Mouse (Mus musculus) 416B (cell line): Measurements from ENCODE around the gene Gabrg3.

Experiments used
- DNase-seq: peaks from one replicate; pipeline ENCODE4 v3.0.0; 2011; ENCODE audit warnings: low read depth

Gabrg3 gene

DNA sequence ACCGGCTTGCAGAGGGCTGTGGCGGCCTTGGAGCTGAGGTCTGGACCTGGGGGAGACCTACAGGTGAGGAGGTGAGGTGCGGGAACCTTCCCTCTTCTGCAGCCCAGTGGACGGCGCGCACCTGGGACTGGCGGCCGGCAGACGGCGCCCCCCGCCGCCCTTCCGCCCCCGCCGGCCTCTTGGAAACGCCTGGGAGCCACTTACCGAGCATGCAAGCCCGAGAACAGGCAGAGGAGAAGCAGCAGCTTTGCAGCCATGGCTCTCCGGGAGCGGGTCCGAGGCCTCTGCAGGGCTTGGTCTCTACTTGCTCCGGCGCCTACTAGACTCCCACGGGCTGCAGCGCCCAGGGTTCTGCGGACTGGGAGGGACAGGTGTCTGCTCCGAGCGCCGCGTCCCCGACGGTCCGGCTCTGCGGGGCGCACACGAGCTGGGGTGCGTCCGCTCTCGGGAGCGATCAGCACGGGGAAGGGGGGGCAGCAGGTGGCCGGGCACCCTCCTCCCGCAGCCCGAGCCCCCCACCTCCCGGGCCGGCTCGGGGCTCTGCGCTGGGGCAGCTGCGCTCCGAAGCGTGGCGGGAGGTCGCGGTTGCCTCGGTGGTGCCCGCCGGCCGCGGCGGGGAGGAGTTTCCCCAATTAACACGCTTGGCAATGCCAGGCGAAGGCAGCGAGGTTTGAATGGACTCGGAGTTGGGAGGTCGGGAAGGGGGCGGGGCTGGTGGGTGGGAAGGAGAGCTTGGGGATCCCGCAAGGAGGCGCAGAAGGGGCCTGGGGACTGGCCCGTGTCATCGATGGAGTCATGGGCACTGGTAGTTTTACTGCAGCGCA is at the start of gene Gabrg3:
Gene Gabrg3, minus strand, starts transcription at position 672 of the 824 bp plus-strand sequence.
- DNase-seq = no peak

DNA sequence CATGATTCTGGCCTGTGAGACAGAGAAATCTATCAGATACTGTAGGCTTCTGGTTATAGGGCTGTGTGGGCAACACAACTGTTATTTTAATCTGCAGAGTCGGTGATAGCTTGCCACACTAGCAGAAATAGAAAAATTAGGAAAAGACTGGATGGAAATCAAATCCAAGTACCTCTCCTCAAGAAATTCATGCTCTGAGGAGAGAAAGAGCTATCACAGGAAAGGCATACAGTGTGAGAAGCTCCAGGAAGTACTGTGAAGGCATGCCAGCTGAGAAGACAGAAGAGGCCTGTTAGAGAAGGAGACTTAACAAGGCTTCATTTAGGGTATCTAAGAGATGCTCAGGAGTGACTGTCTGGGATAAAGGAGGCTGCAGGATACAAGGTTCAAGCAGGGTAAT is 35.7 kb upstream of the Gabrg3 start:
- no peak for DNase-seq

DNA sequence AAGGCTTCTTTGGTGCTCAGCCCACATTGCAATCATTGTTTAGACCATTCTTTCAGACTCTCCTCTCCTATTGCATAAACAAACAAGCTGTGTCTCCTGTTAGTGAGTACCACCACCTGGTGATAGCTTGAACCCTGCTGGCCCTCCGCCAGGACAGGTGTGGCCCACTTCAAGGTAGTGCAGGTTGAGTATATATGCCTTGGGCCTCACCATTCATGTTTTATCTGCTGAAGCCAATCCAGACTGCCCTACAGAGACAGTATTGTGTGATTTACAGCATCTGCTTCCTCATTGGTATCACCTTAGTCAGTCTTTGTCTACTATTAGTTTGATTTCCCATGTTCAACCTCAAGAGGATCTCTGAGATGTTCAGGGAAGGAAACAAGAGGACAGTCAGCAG is 34.1 kb upstream of the Gabrg3 start:
- no peak for DNase-seq

DNA sequence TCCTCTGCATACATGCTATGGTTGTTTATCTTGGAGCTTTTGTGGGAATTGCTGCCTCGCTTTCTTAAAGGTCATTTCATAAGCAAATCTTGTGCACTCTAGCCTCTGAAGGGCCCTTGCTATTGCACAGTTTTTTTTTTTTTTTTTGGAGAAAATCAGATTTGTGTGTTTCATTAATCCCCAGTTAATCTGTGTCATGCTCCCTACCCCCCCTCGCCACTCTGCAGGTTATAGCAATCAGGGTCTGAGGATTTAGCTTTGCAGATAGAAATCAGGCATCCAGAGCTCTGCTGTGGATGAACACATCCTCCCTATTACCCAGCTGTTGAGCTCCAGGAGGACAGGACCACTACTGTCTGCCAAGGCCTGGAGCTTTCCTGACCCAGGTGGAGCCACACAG is 32.4 kb upstream of the Gabrg3 start, which contains the start of gene Gabrb3:
Gene Gabrb3, plus strand, starts transcription at position 301 of the 400 bp plus-strand sequence.
- no peak for DNase-seq

DNA sequence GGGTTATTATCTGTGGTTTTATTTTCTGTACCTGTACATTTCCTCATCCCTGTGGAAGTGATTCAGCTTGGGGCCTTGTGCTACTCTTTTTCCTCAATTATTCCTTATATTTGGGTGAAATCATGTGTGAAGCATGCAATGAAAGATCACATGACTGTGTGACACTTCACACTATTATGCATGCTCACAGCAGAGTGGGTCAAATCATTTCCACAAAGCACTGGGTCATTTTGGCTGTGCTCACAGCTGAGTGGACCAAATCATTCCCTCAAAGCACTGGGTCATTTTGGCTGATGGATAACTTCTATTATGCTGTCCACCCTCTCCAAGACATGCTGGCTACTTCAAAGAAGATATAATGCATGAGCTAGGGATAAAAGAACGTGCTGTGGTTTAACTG is 25.9 kb upstream of the Gabrg3 start:
- no peak for DNase-seq

DNA sequence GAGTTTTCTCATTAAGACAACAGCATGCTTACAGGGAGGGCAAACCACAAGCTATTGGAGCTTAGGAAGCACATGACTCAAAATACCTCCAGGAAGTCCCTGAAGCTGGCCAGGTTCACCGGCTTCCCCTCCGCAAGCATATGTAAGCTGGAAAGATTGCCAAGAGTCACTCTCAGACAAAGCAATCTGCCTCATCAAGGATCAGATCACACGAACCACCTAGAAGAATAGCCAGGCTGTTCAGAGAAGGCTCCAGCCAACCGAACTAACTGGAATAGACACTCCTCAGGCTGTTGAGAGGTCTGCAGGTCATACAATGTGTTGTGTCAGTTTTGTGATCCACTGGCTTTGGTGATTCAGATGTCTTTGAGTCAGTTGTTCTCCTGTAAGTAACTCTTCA is 24.2 kb upstream of the Gabrg3 start:
- no peak for DNase-seq

DNA sequence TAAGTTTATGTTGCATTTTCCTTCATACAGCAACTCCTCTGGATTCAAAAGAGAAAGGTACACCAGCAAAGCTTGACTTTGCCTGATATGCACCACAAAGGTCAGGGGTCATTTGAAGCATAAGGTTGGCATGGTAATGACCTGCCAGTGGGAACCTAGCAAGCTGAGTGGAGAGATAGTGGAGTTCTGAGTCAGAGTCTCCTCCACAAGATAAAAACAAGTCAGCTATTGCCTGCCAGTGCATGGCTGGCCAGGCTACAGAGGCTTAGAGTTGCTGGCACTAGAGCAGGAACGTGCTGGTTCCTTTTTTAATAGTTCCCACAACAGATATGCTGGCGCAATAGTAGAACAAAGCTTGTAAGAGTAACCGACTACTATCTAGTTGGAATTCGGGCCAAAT is 6.6 kb upstream of the Gabrg3 start:
- no peak for DNase-seq

DNA sequence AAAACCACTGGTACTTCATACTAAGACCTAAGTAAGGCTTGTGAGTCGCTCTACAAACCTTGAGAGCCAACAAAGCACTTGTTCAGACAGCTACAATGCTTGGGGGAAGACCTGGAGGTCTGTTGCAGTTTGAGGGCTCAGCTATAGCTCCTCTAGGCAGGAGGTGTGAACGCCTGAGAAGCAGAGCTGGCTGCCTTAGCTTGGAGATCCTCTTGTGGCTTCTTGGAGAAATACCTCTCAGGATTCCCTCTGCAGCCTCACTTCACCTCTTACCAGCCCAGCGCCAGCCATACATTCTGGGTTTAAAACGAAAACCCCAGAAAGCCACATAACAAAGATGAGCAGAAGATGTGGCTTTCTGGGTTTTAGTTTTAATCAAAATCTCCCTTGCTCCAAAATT is 3.1 kb upstream of the Gabrg3 start:
- no peak for DNase-seq

DNA sequence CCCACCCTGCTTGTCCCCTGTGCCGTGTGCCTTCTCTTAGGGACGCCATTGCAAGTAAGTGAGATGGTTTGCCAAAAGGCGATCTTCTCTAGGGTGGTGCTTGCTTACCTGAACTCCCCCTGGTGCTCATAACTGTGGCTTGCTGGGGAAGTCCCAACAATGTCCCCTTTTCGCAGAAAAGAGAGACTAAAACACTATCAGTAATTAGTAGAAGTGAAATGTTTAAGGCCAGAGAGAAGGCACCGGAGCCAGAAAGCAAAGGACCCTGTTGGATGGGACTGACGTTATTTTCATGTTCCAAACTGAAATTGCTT is 310 bp upstream of the Gabrg3 start:
- no peak for DNase-seq

DNA sequence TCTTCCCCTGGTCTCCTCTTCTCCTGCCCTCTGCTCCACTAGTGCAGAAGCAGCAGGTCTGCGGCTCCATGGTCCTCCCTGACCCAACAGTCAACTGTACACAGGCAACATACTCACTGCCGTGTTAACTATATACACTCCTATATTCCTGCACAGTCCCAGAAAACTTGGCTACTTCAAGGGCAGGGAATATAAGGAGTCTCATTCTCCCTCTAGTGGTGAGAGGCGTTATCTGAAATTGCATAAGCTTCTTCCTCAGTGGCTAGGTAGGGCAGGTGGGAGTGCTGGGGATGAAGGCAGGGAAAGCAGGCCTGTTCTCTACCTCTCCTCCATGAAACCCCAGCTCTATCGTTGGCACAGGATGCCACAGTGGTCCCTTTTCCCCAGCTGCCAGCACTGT is 2.9 kb downstream of the Gabrg3 start:
- peak; percentile 11 for DNase-seq

DNA sequence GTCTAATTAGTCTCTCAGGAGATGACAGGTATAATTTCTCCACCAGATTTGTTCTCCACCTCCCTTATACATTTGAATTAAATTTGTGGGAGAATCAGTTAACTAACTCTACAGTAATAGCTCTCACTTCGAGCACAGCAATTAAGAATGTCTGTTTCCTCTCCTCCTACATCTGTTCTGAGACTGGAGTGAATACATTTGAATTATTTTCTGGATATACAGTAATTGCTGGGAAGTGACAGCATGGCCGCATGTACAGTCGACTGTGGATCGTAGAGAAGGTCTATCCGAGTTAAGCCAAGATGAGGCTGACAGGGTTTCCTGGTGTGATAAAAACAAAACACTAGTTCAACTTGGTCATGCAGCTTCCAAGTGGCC is 21.0 kb downstream of the Gabrg3 start:
- no peak for DNase-seq

DNA sequence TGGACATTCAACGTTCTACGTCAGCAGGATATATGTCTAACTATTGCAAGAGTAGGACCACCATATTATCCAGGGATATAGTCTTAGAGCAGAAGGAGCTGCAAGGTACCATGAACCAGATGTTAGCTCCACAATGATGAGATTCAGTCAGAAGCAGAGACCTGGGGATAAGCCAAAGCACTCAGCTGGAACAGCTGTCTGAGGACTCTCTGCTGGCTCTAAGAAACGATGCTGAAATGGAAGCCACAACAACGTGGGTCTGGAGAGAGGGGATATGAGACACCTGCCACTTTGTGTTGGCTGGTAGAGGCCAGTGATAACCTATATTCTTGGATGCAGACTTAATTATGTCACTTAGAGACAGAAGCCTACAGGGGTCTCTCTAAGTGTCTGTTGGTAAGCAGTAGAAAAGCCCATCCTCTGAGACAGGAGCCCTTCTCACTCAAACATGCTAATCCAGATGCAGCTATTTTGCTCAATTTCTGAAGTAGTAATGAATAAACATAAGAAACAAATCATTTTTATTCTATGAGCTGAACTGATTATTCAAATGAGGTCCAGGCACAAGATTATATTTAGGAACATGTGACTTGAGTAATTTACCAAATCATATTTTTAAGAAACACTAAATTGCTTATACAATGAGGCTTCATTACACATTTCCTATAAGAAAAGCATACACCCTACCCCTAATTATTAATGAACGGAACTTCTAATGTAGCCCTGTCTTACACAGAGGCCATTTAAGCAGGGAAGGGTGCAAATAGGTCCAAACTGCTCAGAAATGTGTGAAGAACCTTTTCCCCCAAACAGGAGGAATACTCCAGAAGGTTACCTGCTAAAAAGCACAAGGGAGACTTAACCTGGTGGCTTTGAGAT is 21.6 kb downstream of the Gabrg3 start:
- no peak for DNase-seq

DNA sequence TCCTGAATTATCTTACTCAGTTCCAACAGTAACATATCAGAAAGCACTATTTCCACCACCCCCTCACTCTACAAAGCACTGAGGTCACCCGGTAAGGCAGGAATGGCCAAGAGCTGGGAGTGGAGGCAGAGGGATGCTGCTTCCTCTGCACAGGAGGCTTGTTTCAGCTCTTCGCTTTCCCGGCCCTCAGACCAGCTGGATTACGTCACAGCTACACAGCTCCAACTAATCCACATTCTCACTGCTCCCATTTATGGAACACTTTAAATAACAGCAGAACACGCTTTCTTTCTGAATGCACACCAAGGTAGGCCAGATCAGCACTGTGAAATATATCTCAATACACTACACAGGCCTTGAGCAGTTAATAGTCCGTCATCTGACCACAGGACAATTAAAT is 23.2 kb downstream of the Gabrg3 start:
- no peak for DNase-seq

DNA sequence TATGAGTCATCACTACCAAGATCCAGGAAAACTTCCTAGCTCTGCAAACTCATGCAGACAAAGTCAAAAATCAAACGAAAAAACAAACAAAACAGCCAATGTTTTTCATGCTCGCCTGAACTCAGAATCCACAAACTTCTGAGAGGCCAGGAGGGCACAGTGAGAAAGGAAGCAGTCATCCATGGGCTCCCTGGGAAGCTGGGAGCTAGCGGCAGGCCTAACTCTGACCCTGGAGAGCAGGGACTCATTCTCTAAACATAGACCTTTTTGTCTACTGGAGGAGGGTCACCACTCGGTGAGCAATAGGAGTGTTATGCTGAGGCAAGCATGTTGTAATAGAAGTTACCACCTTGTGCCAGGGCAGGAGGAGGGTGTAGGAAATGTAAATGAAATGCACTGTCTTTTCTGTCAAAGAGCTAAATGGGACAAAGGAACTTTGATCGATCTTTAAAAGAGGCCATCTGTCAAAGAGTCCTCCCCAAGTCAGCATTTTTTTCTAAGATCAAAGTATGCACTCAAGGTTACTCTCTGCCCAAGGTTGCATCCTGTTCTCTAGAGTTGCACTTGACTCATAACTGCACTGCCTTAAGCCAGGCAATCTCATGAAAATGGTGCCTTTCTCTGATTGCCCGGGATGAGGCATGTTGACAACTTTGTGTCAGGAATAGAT is 29.0 kb downstream of the Gabrg3 start:
- no peak for DNase-seq

DNA sequence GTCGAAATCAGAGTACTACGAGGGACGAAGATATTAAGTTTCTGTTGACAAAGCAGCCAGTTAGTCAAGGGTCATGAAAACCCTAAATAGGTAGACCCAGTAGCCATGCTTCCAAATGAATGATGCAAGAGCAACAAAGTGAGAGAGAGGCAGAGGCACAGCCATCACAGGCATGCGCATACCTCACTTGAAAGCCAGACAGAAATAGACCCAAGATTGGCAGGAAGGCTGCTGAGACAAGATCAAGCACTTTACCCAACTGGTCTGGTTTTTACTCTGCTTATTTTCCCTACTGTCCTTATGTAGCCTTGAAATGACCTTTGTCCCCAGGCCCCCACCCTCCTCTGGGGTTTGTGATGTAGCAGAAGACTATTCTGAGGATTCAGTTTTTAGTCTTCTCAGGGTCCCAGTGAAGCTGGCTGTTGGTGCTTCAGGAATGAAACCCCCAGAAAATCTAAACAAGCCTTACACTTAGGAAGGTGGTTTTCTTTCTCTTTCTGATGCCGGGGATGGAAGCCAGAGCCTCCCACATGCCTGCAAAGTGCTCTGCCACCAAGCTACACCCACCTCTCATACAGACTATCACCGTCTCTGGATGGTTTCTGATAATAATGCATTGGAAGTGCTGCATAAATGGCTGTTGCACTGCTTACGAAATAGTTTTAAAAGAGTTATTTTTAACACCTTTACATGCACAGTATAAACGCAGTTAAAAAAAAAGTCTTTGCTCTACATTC is 30.3 kb downstream of the Gabrg3 start:
- DNase-seq = no peak

DNA sequence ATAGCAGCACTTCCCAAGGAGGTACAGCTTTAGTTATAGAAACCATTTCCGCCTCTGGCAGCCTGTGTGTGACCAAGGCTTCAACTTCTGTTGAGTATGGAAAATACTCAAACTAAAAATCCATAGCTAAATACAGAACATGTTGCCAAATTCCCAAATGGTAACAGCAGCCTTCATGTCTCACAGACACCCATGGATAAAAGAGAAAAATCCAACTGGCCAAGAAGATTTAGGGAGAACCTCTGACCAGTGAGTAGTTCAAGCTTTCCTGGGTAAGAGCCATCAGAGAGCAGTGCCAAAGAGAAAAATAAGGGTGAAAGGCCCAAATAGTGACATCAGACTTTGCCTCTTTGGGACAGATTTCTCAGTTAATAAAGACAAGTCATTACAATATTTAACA is 38.2 kb downstream of the Gabrg3 start:
- no peak for DNase-seq

DNA sequence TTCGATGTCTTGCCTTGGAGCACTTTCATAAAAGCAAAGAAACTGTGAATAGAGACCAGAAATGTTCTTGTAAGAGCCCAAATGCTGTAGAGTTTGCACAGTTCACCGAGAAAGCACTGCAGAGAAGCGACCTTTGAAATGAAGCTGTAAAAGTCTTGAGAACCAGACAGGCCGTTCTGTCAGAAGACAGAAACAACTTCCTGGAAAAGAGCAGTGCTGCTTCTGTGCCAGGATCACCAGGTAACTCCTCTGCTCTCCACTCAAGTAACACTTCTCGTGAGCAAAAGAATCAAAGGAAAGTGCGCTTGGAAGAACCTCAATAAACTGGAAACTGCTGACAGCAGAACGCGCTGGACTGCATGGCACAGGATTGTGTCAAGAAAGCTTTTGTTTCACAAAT is 45.1 kb downstream of the Gabrg3 start:
- DNase-seq = no peak

DNA sequence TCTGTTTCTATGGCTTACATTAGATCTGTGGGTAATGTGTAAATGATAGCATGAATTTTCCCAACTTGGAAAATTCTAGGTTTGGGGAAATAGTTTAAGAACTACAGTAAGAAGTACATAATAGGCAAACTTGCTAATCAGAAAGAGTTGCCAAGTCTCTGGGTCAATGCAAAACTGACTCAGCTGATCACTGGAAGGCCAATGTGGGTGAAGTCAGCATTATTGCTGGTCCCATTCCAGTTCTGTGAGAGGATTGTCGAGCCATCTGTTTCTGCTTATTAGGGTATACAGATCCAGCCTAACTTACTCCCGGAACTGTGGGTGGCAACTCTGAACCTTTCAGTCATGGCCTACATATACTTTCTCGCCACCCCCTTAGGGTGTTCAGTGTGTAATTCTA is 55.8 kb downstream of the Gabrg3 start:
- no peak for DNase-seq

DNA sequence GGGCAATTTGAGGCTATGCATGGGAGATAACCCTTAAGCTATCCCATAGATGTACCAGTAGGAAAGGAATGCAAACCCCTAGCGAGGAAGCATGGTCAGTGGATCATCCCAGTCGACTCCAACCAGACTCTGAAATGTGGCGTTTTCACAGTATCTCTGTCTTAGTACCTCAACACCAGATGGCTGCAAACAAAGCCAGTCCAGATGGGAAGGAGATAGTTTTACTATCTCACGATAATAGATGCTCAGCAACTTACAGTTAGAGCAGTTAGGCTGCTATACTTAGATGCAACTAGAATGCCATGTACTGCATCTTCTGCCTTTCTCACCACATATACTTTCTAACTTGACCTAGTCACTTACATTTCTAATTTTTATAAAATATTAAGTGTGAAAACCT is 56.7 kb downstream of the Gabrg3 start:
- DNase-seq = no peak

DNA sequence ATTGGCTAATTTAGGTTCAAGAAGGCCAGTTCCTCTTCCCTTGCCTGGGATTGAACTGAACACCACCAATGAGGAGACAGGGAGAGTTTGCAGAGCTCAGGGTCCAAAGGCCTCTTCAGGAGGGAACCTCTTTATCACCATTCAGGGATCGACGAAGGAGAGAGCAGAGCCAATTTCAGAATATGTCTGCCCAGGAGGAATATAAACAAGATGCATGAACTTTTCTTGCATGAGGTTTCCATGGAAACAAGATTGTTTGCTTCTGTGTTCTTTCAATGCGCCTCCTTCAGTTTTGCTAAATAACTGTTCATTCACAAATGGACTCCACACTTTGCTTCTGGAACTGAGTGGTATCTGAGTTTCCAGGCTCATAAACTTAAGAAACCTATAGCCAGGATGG is 62.5 kb downstream of the Gabrg3 start:
- no peak for DNase-seq

DNA sequence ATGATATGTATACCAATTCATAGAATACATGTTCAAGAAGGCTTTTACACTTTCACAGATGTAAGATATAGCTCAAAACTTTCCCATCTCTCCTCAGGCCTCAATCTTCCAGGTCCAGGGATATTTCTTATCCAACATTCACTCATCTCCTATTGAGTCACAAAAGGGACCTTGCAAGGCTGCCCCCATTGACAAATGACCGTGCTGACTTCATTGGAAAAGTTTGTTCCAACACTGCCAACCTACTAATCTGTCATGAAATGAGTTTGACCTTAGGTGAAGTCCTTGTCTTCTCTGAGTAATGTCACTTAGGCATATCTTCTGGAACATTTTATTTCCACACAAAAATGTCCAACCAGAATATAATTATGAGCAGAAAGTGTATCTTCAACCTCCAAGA is 64.9 kb downstream of the Gabrg3 start:
- DNase-seq = no peak

DNA sequence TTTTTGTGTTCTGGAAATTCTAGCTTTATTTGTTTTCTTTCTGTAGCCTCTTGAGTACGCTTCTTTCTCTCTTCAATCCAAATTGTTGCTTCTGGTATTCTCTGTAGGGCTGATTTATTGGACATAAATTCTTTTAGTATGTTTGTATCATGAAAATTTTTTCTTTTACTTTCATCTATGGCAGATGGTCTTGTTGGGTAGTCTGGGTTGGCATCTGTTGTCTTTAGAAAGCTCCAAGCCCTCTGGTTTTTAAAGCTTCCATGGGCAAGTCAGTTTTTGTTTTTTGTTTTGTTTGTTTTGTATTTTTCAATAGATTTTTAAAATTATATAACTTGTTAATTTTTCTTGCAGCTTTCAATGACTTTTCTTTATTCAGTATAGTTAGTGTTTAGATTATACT is 72.0 kb downstream of the Gabrg3 start:
- DNase-seq = no peak
